Mouse (Mus musculus) ovary, postnatal 14 days (tissue): ENCODE results near the gene Fbxo42.

Source experiments
- DNase-seq: peaks from one replicate; pipeline ENCODE4 v3.0.0; 2022; ENCODE audit warnings: low spot score

The Fbxo42 gene

GRCm38 (mm10) chr4:141147112-141148008 is at the start of gene Fbxo42:
Gene Fbxo42, plus strand, starts transcription at chr4:141147913.
- peak; percentile 92 for DNase-seq

GRCm38 (mm10) chr4:141098935-141099334 is 48.8 kb upstream of the Fbxo42 start:
- no peak for DNase-seq

- DNase-seq: no peak
Observed at GRCm38 (mm10) chr4:141099956-141100355, 47.8 kb upstream of the Fbxo42 start.

GRCm38 (mm10) chr4:141101291-141101690 is 46.4 kb upstream of the Fbxo42 start:
- no peak for DNase-seq

GRCm38 (mm10) chr4:141101855-141102254 is 45.9 kb upstream of the Fbxo42 start:
- DNase-seq: peak; percentile 38

GRCm38 (mm10) chr4:141106526-141107183 is 41.1 kb upstream of the Fbxo42 start:
- DNase-seq: no peak

- DNase-seq: no peak
Observed at GRCm38 (mm10) chr4:141108196-141108732, 39.4 kb upstream of the Fbxo42 start.

GRCm38 (mm10) chr4:141113831-141114230 is 33.9 kb upstream of the Fbxo42 start:
- DNase-seq: no peak

- no peak for DNase-seq
Observed at GRCm38 (mm10) chr4:141114521-141114981, 33.2 kb upstream of the Fbxo42 start.

- DNase-seq: no peak
Observed at GRCm38 (mm10) chr4:141115398-141115797, 32.3 kb upstream of the Fbxo42 start.

- DNase-seq: no peak
Observed at GRCm38 (mm10) chr4:141118691-141119090, 29.0 kb upstream of the Fbxo42 start.

- DNase-seq: no peak
Observed at GRCm38 (mm10) chr4:141120700-141121099, 27.0 kb upstream of the Fbxo42 start.

- DNase-seq: no peak
Observed at GRCm38 (mm10) chr4:141122663-141123062, 25.1 kb upstream of the Fbxo42 start.

- DNase-seq: no peak
Observed at GRCm38 (mm10) chr4:141123065-141123464, 24.6 kb upstream of the Fbxo42 start.

- DNase-seq: no peak
Observed at GRCm38 (mm10) chr4:141129190-141129710, 18.5 kb upstream of the Fbxo42 start.

- no peak for DNase-seq
Observed at GRCm38 (mm10) chr4:141130704-141131342, 16.9 kb upstream of the Fbxo42 start.

GRCm38 (mm10) chr4:141131531-141132061 is 16.1 kb upstream of the Fbxo42 start:
- no peak for DNase-seq

- DNase-seq: no peak
Observed at GRCm38 (mm10) chr4:141132191-141132590, 15.5 kb upstream of the Fbxo42 start.

- DNase-seq: no peak
Observed at GRCm38 (mm10) chr4:141133227-141133626, 14.5 kb upstream of the Fbxo42 start.

GRCm38 (mm10) chr4:141134031-141134441 is 13.7 kb upstream of the Fbxo42 start:
- no peak for DNase-seq

- DNase-seq: no peak
Observed at GRCm38 (mm10) chr4:141134751-141135530, 12.8 kb upstream of the Fbxo42 start.
